Mouse (Mus musculus) liver, embryonic 16.5 days (tissue): ENCODE data around the gene Vmn1r174. TPM values are rescaled to one million over a fixed set of nuclear protein-coding genes. Genes with fewer than 3 reads are reported as not detected.
"Not testable (repeated sequence)": the region's sequence is repeated elsewhere in the genome, so short reads cannot be mapped to it uniquely, and the experiment has no call there.

Experiments used
- ATAC-seq: fragments of 200-750 bp; cut with Nextera tagmentation; 2 replicates; pipeline ENCODE4 v1.8.0; 2017; ENCODE audit warnings: low read depth, mild to moderate bottlenecking, moderate number of reproducible peaks, moderate library complexity
- H3K27ac ChIP-seq: fragments of 300-500 bp; sonication (generic); 2 replicates; pipeline ENCODE4 v1.5.1; 2014; ENCODE audit warnings: mild to moderate bottlenecking, low read length
- H3K27me3 ChIP-seq: fragments of 300-500 bp; sonication (generic); 2 replicates; pipeline ENCODE4 v1.6.1; 2014; ENCODE audit warnings: low read depth, low read length, mixed read lengths; ENCODE audit not compliant: control insufficient read depth, insufficient read depth
- H3K36me3 ChIP-seq: fragments of 300-500 bp; sonication (generic); 2 replicates; pipeline ENCODE4 v1.6.1; 2014; ENCODE audit warnings: mild to moderate bottlenecking; ENCODE audit not compliant: control insufficient read depth, insufficient read depth
- H3K4me1 ChIP-seq: fragments of 300-500 bp; sonication (generic); 2 replicates; pipeline ENCODE4 v1.6.1; 2014; ENCODE audit warnings: low read depth, low read length, mixed read lengths; ENCODE audit not compliant: control insufficient read depth
- H3K4me2 ChIP-seq: fragments of 300-500 bp; sonication (generic); 2 replicates; pipeline ENCODE4 v1.6.1; 2014; ENCODE audit warnings: low read depth, low read length, mixed read lengths
- H3K4me3 ChIP-seq: fragments of 300-500 bp; sonication (generic); 2 replicates; pipeline ENCODE4 v1.5.1; 2014; ENCODE audit warnings: low read depth, mild to moderate bottlenecking, low read length
- H3K9ac ChIP-seq: fragments of 300-500 bp; sonication (generic); 2 replicates; pipeline ENCODE4 v1.6.1; 2014; ENCODE audit warnings: low read depth, low read length
- H3K9me3 ChIP-seq: fragments of 300-500 bp; sonication (generic); replicated peaks from 2 replicates; pipeline ENCODE4 v1.6.1; 2016; ENCODE audit warnings: low read length; ENCODE audit not compliant: control insufficient read depth
- WGBS: fragments of 180-500 bp; shearing (Covaris S2); extraction: QIAGEN DNeasy Blood & Tissue Kit; methylation state at CpG from one replicate; pipeline ENCODE4 v1.1.7; 2014; ENCODE audit not compliant: insufficient replicate concordance; 5-methylcytosine and 5-hydroxymethylcytosine counted together
- polyA plus RNA-seq: library from polyadenylated mRNA; unstranded; fragments of >200 nt; fragmentation: Nextera tagmentation; extraction: Ambion mirVana; gene quantifications from 2 replicates; pipeline ENCODE4 v1.2.1, GENCODE M21; 2015

The Vmn1r174 gene
- polyA plus RNA-seq, result not detected in 2 replicates

- H3K4me2 ChIP-seq, H3K4me3 ChIP-seq, H3K4me1 ChIP-seq, H3K9me3 ChIP-seq, H3K27me3 ChIP-seq, H3K27ac ChIP-seq, H3K9ac ChIP-seq, ATAC-seq, H3K36me3 ChIP-seq: not testable (repeated sequence)
- WGBS, result 23% methylated on average over 1 of the region's 1 CpGs
Measured at GRCm38 (mm10) chr7:23751970-23752369, at the start of gene Vmn1r174. Gene Vmn1r174 (plus strand): TSS chr7:23752270.

GRCm38 (mm10) chr7:23784526-23784925, 32.5 kb downstream of the Vmn1r174 start:
- no peak for ATAC-seq
- Histone ChIP-seq H3K4me2 (no peak overlapping the region), H3K36me3 (no peaks in the 10 kb centered on the region), H3K27ac (no peak overlapping the region), H3K4me3 (no peak overlapping the region), H3K4me1 (no peaks in the 10 kb centered on the region), H3K9me3 (no peaks in the 10 kb centered on the region; the same call in 1 of the 2 replicates), H3K9ac (no peak overlapping the region), H3K27me3 (no peaks in the 10 kb centered on the region)
- 56% methylated on average over 6 of the region's 6 CpGs for WGBS

GRCm38 (mm10) chr7:23810543-23810942, 58.5 kb downstream of the Vmn1r174 start, which contains the start of gene Vmn1r175:
Gene Vmn1r175 (minus strand): TSS chr7:23810643.
- H3K27me3 ChIP-seq, H3K27ac ChIP-seq, H3K4me2 ChIP-seq, H3K9me3 ChIP-seq, H3K4me3 ChIP-seq, H3K36me3 ChIP-seq, ATAC-seq, H3K9ac ChIP-seq, H3K4me1 ChIP-seq: not testable (repeated sequence)

Other genes with a start within 250 kb of the Vmn1r174 start
- not detected in 2 replicates for gene Vmn1r167, start 245.1 kb upstream of the Vmn1r174 start, polyA plus RNA-seq
- not detected in 2 replicates for gene Vmn1r168, start 212.5 kb upstream of the Vmn1r174 start, polyA plus RNA-seq
- gene Vmn1r169, start 176.7 kb upstream of the Vmn1r174 start, polyA plus RNA-seq, result not detected in 2 replicates
- gene Vmn1r170, start 146.1 kb upstream of the Vmn1r174 start, polyA plus RNA-seq, result not detected in 2 replicates
- gene Vmn1r171, start 121.5 kb upstream of the Vmn1r174 start, polyA plus RNA-seq, result not detected in 2 replicates
- not detected in 2 replicates for gene Vmn1r172, start 94.0 kb upstream of the Vmn1r174 start, polyA plus RNA-seq
- not detected in 2 replicates for gene Vmn1r173, start 51.6 kb upstream of the Vmn1r174 start, polyA plus RNA-seq
- gene Vmn1r175, start 58.4 kb downstream of the Vmn1r174 start, polyA plus RNA-seq, result not detected in 2 replicates
- not detected in 2 replicates for gene Vmn1r176, start 85.1 kb downstream of the Vmn1r174 start, polyA plus RNA-seq
- gene Vmn1r177, start 114.2 kb downstream of the Vmn1r174 start, polyA plus RNA-seq, result not detected in 2 replicates
- not detected in 2 replicates for gene Vmn1r178, start 139.7 kb downstream of the Vmn1r174 start, polyA plus RNA-seq
- not detected in 2 replicates for gene Vmn1r179, start 174.7 kb downstream of the Vmn1r174 start, polyA plus RNA-seq
- gene Vmn1r180, start 198.4 kb downstream of the Vmn1r174 start, polyA plus RNA-seq, result not detected in 2 replicates
- gene Vmn1r181, start 222.3 kb downstream of the Vmn1r174 start, polyA plus RNA-seq, result not detected in 2 replicates
- not detected in 2 replicates for gene V1rd19, start 249.4 kb downstream of the Vmn1r174 start, polyA plus RNA-seq